Mouse (Mus musculus) forebrain, embryonic 14.5 days (tissue): ENCODE data around the gene 4930503B20Rik. TPM values are rescaled to one million over a fixed set of nuclear protein-coding genes. Genes with fewer than 3 reads are reported as not detected.

Experiments used
- ATAC-seq: fragments of 200-750 bp; cut with Nextera tagmentation; 2 replicates; pipeline ENCODE4 v1.8.0; 2017; ENCODE audit warnings: mild to moderate bottlenecking, moderate library complexity
- DNase-seq: peaks from one replicate; pipeline ENCODE4 v3.0.0-alpha.2; 2015; ENCODE audit warnings: low spot score
- H3K27ac ChIP-seq: fragments of 300-500 bp; sonication (generic); 2 replicates; pipeline ENCODE4 v1.5.1; 2014; ENCODE audit warnings: low read depth, mild to moderate bottlenecking, control low read depth, low read length, moderate library complexity
- H3K27me3 ChIP-seq: fragments of 300-500 bp; sonication (generic); replicated peaks from 2 replicates; pipeline ENCODE4 v1.6.1; 2014; ENCODE audit warnings: low read length, control low read depth, mixed read lengths; ENCODE audit not compliant: control insufficient read depth, insufficient read depth
- H3K36me3 ChIP-seq: fragments of 300-500 bp; sonication (generic); 2 replicates; pipeline ENCODE4 v1.6.1; 2014; ENCODE audit warnings: low read length, control low read depth; ENCODE audit not compliant: control insufficient read depth, insufficient read depth
- H3K4me1 ChIP-seq: fragments of 300-500 bp; sonication (generic); 2 replicates; pipeline ENCODE4 v1.6.1; 2014; ENCODE audit warnings: antibody characterized with exemption, low read length, control low read depth; ENCODE audit not compliant: control insufficient read depth, insufficient read depth
- H3K4me2 ChIP-seq: fragments of 300-500 bp; sonication (generic); 2 replicates; pipeline ENCODE4 v1.6.1; 2014; ENCODE audit warnings: mild to moderate bottlenecking, control low read depth, low read length
- H3K4me3 ChIP-seq: fragments of 300-500 bp; sonication (generic); 2 replicates; pipeline ENCODE4 v1.5.1; 2014; ENCODE audit warnings: low read depth, low read length, control low read depth
- H3K9ac ChIP-seq: fragments of 300-500 bp; sonication (generic); 2 replicates; pipeline ENCODE4 v1.6.1; 2014; ENCODE audit warnings: mild to moderate bottlenecking, low read length, control low read depth, moderate library complexity
- H3K9me3 ChIP-seq: fragments of 300-500 bp; sonication (generic); replicated peaks from 2 replicates; pipeline ENCODE4 v1.6.1; 2016; ENCODE audit warnings: low read length, control low read depth, mixed read lengths; ENCODE audit not compliant: control insufficient read depth
- WGBS: fragments of 180-500 bp; shearing (Covaris S2); extraction: QIAGEN DNeasy Blood & Tissue Kit; methylation state at CpG from one replicate; pipeline ENCODE4 v1.1.7; 2014; 5-methylcytosine and 5-hydroxymethylcytosine counted together
- polyA plus RNA-seq: library from polyadenylated mRNA; unstranded; fragments of >200 nt; fragmentation: Nextera tagmentation; extraction: Ambion mirVana; gene quantifications from 2 replicates; pipeline ENCODE4 v1.2.1, GENCODE M21; 2014

The 4930503B20Rik gene
- polyA plus RNA-seq, 1 experiment from 2014 or later: not detected

DNA sequence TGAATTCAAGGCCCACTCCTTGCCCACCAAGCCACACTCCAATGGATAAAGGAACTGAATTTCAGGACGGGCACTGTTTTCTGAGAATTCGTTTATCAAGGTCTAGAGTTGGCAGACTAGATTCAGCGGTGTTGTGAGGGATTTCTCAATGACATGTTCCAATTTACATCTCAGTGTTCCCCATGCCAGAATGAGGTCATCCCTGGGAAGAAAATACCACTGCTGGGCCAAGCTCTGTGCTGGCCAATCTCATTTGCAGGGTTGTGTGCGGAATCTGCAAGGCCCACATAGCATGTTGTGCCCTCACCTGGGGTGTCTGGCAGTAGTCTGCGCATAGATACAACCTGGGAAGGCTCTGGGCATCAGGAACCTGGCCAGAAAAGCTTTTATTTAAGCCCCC lies 8.2 kb upstream of the 4930503B20Rik start:
- H3K9ac ChIP-seq: no peak overlapping the region
- H3K4me2 ChIP-seq: no peak overlapping the region
- H3K36me3 ChIP-seq: no peaks in the 10 kb centered on the region
- no peak for DNase-seq
- no peaks in the 10 kb centered on the region for H3K9me3 ChIP-seq
- H3K27me3 ChIP-seq: no peaks in the 10 kb centered on the region
- no peak overlapping the region for H3K4me3 ChIP-seq
- no peak overlapping the region for H3K27ac ChIP-seq
- H3K4me1 ChIP-seq: no peaks in the 10 kb centered on the region
- WGBS: 80% methylated on average over 5 of the region's 5 CpGs
- no peak for ATAC-seq

DNA sequence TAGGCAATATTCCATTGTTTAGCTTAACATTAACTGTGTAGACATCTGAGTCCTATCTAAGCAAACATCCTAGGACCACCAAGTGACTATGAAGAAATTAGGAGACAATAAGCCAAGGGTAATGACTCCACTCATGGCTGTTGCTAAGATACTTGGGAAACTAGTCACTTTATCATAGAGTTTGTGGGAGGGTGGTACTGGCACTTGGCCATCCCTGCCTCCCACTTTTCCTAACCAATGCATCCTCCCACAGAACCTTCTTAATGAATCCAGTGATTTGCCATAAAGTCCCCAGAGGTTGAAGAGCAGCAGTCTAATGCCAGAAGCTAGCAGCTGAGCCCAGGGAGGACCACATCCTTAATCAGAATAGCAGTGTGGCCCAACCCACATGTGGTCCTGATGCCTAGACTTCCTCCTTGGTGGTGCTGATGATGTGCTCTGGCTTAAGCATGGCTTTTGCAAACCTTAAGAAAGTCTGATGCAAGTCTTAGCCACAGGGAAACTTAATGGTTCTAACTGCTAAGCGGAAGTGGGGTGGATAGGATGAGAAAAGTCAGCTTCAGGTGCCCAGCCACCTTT lies 7.0 kb upstream of the 4930503B20Rik start:
- no peaks in the 10 kb centered on the region for H3K4me1 ChIP-seq
- H3K4me3 ChIP-seq: no peak overlapping the region
- H3K27ac ChIP-seq: no peak overlapping the region
- WGBS: 96% methylated on average over 1 of the region's 1 CpGs
- ATAC-seq: no peak
- H3K27me3 ChIP-seq: no peaks in the 10 kb centered on the region
- H3K9ac ChIP-seq: no peak overlapping the region
- no peak for DNase-seq
- H3K36me3 ChIP-seq: no peaks in the 10 kb centered on the region
- H3K4me2 ChIP-seq: no peak overlapping the region
- no peaks in the 10 kb centered on the region for H3K9me3 ChIP-seq

DNA sequence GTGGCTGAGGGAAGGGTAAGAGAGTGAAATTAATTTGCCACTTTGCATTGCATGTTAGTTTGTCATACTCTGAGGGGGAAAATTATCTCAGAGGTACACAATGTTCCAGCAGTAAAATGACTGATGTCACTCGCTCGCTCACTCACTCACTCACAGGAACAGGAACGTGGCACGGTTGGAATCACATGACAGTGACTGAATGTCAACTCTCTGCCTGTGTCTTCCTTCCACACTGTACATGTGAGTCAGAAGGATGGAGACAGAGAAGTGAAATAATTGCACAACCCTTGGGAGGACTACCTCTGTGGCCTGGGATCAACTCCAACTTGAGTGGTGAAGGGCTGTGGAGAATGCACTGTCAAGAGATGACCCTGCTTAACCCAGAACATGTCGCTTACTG lies 6.3 kb upstream of the 4930503B20Rik start:
- Histone ChIP-seq H3K9ac (no peak overlapping the region), H3K4me1 (no peaks in the 10 kb centered on the region), H3K4me2 (no peak overlapping the region), H3K9me3 (no peaks in the 10 kb centered on the region), H3K27ac (no peak overlapping the region), H3K36me3 (no peaks in the 10 kb centered on the region), H3K27me3 (no peaks in the 10 kb centered on the region), H3K4me3 (no peak overlapping the region)
- no peak for ATAC-seq
- no peak for DNase-seq
- 95% methylated on average over 5 of the region's 5 CpGs for WGBS

DNA sequence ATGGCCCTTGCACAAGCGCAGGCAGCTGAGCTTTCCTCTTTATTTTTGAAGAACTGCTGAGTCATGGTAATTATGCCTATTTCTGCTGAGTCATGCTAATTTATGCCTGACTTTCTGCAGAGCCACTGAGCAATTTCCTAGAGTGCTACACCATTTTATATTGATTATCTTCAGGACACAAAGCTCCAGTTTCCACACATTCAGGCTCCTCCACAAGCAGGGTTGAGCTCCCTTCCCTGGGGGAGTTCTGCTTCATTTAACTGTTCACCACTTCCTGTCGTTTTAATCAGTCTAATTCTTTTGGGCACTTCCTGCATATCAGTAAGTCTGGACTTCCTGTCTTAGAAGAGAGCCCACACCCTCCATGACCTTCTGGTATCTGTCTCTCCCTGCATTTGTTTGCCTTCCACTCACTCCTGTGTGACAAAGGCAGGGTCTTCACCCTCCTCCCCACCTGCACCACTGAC lies 4.0 kb upstream of the 4930503B20Rik start:
- H3K27me3 ChIP-seq: no peaks in the 10 kb centered on the region
- no peak overlapping the region for H3K4me3 ChIP-seq
- no peaks in the 10 kb centered on the region for H3K36me3 ChIP-seq
- no peak for ATAC-seq
- H3K4me2 ChIP-seq: no peak overlapping the region
- WGBS: 73% methylated on average over 2 of the region's 2 CpGs
- no peak overlapping the region for H3K27ac ChIP-seq
- H3K4me1 ChIP-seq: no peaks in the 10 kb centered on the region
- H3K9me3 ChIP-seq: no peaks in the 10 kb centered on the region
- H3K9ac ChIP-seq: no peak overlapping the region
- no peak for DNase-seq

DNA sequence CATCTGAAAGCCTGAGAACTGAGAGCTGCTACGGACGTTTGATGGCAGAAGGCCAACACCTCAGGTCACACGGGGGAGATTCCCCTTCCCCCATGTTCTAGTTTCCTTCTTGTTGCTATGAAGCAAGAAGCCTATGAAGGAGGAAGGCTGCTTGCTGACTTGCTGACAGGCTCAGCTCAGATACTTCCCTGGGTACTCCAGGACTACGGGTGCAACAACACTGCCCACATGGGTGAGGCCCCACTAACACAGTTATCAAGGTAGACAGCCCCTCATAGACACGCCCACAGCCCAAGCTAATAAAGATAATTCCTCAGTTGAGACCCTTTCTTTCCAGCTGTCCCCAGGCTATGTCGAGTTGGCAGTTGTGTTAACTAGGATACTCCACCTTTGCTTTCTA lies 2.6 kb upstream of the 4930503B20Rik start:
- WGBS: 81% methylated on average over 6 of the region's 6 CpGs
- no peak for ATAC-seq

DNA sequence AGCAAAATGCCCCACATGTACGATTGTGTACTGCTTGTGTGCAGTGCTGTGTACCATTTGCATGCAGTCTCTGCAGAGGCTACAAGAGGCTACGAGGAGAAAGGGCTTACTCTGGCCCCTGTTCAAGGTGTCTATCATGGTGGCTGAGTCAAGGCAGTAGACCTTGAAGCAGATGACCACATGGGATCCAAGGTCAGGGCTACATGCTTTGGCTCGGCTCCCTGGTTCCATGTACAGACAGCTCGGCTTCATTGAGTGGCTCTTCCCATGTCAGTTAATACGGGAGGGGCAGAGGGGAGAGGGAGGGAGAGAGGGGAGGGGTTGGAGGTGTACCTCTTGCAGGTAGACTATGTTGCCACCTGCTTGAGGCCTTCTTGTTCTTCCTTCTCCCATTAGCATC lies 1.3 kb upstream of the 4930503B20Rik start:
- H3K36me3 ChIP-seq: no peaks in the 10 kb centered on the region
- H3K9me3 ChIP-seq: no peaks in the 10 kb centered on the region
- H3K4me2 ChIP-seq: no peak overlapping the region
- H3K27ac ChIP-seq: no peak overlapping the region
- ATAC-seq (no peak), DNase-seq (no peak)
- H3K27me3 ChIP-seq: no peaks in the 10 kb centered on the region
- no peaks in the 10 kb centered on the region for H3K4me1 ChIP-seq
- no peak overlapping the region for H3K4me3 ChIP-seq
- WGBS: 89% methylated on average over 5 of the region's 5 CpGs
- no peak overlapping the region for H3K9ac ChIP-seq

More for the DNA sequence above, 2.6 kb upstream of the 4930503B20Rik start:
- H3K4me1 ChIP-seq: no peaks in the 10 kb centered on the region
- H3K27ac ChIP-seq: no peak overlapping the region
- no peak overlapping the region for H3K9ac ChIP-seq
- H3K9me3 ChIP-seq: no peaks in the 10 kb centered on the region
- H3K4me3 ChIP-seq: no peak overlapping the region
- H3K36me3 ChIP-seq: no peaks in the 10 kb centered on the region
- DNase-seq: no peak
- no peaks in the 10 kb centered on the region for H3K27me3 ChIP-seq
- H3K4me2 ChIP-seq: no peak overlapping the region

DNA sequence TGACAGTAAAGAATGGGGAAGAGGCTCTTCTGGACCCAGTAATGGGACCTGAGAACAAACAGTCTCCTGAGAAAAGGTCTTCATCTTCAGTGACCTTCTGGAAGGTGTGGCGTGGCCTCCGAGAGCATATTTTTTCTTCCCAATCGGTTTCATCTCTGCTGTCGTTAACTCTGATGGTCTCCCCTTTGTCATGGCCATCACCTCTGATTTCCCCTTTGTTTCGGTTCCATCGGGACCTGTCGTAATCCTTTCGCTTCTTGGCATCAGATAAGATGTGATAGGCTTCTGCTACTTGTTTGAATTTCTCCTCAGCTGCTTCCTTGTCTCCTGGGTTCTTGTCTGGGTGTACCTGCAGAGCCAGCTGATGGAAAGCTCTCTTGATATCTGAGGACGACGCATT lies 401 bp downstream of the 4930503B20Rik start:
- no peaks in the 10 kb centered on the region for H3K4me1 ChIP-seq
- no peak overlapping the region for H3K4me2 ChIP-seq
- H3K9ac ChIP-seq: no peak overlapping the region
- no peaks in the 10 kb centered on the region for H3K9me3 ChIP-seq
- no peak overlapping the region for H3K27ac ChIP-seq
- no peak for ATAC-seq
- no peaks in the 10 kb centered on the region for H3K36me3 ChIP-seq
- no peaks in the 10 kb centered on the region for H3K27me3 ChIP-seq
- no peak for DNase-seq
- no peak overlapping the region for H3K4me3 ChIP-seq
- 94% methylated on average over 10 of the region's 10 CpGs for WGBS

DNA sequence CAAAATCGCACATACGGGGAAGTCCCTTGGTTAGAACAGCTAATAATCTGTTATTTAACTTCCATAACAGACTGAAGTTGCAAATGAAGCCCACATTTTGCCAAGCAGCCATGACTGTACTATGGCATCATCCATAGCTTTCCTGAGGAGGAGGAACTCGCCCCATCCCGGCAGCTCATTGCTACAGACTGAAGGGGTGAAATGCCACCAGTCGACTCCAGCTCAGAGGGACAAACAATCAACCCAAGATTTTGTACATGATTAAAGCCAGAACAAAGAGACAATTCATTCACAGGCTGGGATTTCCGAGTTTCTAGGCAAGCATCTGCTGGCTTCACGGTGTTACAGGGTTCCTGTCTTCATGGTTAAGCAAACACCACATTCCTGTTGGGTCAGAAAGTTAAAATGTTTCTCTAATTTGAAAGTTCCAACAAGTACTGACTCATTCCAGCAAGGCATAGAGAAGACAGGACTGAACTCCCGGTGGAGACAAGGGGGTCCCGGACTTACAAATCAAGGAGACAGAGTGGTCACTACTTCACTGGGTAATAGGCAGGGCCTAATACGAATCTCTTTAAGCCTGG lies 1.7 kb downstream of the 4930503B20Rik start:
- no peak for DNase-seq
- Histone ChIP-seq H3K27ac (no peak overlapping the region), H3K4me3 (no peak overlapping the region), H3K36me3 (no peaks in the 10 kb centered on the region), H3K4me1 (no peaks in the 10 kb centered on the region), H3K9me3 (no peaks in the 10 kb centered on the region), H3K27me3 (no peaks in the 10 kb centered on the region), H3K9ac (no peak overlapping the region), H3K4me2 (no peak overlapping the region)
- no peak for ATAC-seq
- WGBS: 72% methylated on average over 10 of the region's 10 CpGs

DNA sequence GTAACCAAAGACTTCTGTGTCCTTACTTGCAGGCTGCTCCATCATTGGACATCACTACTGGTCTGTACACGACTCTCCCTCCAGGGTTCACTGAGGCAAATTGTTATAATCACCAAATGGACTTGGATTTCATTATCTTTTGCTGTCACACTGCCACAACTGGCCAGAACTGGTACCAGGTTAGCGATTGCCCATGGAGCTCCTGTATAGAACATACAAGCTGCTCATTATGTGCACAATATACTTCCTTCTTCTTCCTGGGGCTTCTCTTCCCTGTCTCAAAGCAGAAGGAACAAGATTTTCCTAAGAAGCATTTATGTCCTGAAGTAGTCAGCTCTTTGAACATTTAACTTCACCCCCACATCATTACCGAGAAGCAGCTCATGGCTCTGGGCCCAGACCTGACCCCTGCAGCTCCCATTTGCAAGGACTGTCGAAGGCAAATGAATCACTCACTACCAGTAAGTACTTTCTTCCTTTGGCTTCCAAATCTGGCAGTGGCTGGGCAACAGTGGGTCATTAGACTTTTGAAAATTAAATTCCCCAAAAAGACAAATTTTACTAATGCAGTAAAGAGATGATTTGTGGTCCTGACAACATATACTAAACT lies 9.2 kb downstream of the 4930503B20Rik start:
- H3K9me3 ChIP-seq: no peaks in the 10 kb centered on the region
- H3K27me3 ChIP-seq: no peaks in the 10 kb centered on the region
- no peak overlapping the region for H3K4me2 ChIP-seq
- WGBS: 45% methylated on average over 4 of the region's 4 CpGs
- H3K4me3 ChIP-seq: no peak overlapping the region
- ATAC-seq (no peak), DNase-seq (peak; percentile 20)
- no peak overlapping the region for H3K9ac ChIP-seq
- no peak overlapping the region for H3K27ac ChIP-seq
- no peaks in the 10 kb centered on the region for H3K36me3 ChIP-seq
- no peaks in the 10 kb centered on the region for H3K4me1 ChIP-seq
